Mouse (Mus musculus) stomach, postnatal 0 days (tissue): Measurements from ENCODE around the gene Gramd4.

ENCODE experiments used
- CTCF ChIP-seq: IDR thresholded peaks from 2 replicates; pipeline ENCODE4 v1.5.1; 2016; ENCODE audit warnings: antibody characterized with exemption, low read depth, mild to moderate bottlenecking, moderate library complexity
- EP300 ChIP-seq: optimal IDR thresholded peaks from 2 replicates; pipeline ENCODE3; 2016; ENCODE audit warnings: antibody characterized with exemption

DNA sequence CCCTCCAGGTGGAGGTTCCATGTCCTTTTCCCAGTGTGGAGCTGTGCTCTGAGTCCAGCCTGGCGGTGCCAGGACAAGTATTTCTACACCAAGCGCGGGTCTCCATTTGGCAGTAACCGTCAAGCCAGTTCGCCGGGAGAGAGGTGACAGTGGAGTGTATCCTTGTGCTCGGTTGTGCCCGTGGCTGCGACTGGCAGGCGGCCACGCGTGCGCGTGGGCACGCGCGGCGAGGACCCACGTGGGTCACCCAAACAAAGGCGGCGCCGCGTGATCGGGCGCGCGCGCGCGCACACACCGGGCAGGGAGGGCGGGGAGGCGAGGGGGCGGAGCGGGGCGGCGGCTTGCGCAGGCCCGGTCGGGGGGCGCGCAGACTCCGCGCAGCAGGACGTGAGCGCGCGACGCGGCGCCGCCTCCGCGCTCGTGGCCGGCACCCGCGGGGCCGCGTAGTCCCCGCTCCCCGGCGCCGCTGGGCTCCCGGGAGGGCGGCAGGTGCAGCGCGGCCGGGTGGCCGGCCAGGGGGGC is 960 bp downstream of the Gramd4 start:
- no peak for TF ChIP-seq EP300
- TF ChIP-seq CTCF, result no peak
